Mouse (Mus musculus): ENCODE measurements around the gene Frat2. TPM values are rescaled to one million over a fixed set of nuclear protein-coding genes. Genes with fewer than 3 reads are reported as not detected.
"Not testable (repeated sequence)": the region's sequence is repeated elsewhere in the genome, so short reads cannot be mapped to it uniquely, and the experiment has no call there.

Frat2 gene
- polyA plus RNA-seq, 2 experiments: 3.4 to 5.2 TPM

- Histone ChIP-seq H3K27me3 (ENCODE audit: control insufficient read depth, insufficient read depth, low read length) (no peaks in the 10 kb centered on the region), H3K4me3 (ENCODE audit: insufficient read depth in 1 of 2, low read depth in 2 of 2, low read length in 2 of 2) (no peak overlapping the region), H3K9me3 (ENCODE audit: control insufficient read depth, low read length) (no peaks in the 10 kb centered on the region; the same call in 1 of the 2 replicates), H3K4me1 (replicated peaks; ENCODE audit: control insufficient read depth in 2 of 2, insufficient read depth in 2 of 2, low read length in 1 of 2) (peaks cover 0 to 20% of the 10 kb centered on the region in 2 experiments; a peak in 3 of 4 replicates), H3K36me3 (replicated peaks; ENCODE audit: control insufficient read depth, insufficient read depth, low read depth) (no peaks in the 10 kb centered on the region), H3K4me2 (ENCODE audit: low read depth) (no peak overlapping the region; the same call in 1 of the 2 replicates), H3K27ac (no peak overlapping the region), H3K9ac (replicated peaks) (no peak overlapping the region)
- 39% methylated on average over 14 of the region's 14 CpGs for WGBS (ENCODE audit: insufficient replicate concordance)
- TF ChIP-seq EP300 (IDR thresholded peaks at IDR 0.05; ENCODE audit: low read depth) (no peak), CTCF (IDR thresholded peaks at IDR 0.05; ENCODE audit: low read depth) (peak; percentile 12; the same call in 1 of the 2 replicates)
- DNase-seq (ENCODE audit: low read depth in 3 of 3, low spot score in 3 of 3): no peak
- no peak for ATAC-seq (ENCODE audit: insufficient read depth)
These were observed 3.0 kb upstream of the Frat2 start for GRCm38 (mm10) chr19:41850719-41851543.

GRCm38 (mm10) chr19:41850021-41850718 is 2.2 kb upstream of the Frat2 start:
- H3K4me3 ChIP-seq (ENCODE audit: insufficient read depth in 1 of 2, low read depth in 2 of 2, low read length in 2 of 2): no peak overlapping the region
- TF ChIP-seq EP300 (IDR thresholded peaks at IDR 0.05; ENCODE audit: low read depth) (no peak), CTCF (IDR thresholded peaks at IDR 0.05; ENCODE audit: low read depth) (no peak)
- DNase-seq (ENCODE audit: low read depth in 3 of 3, low spot score in 3 of 3) (no peak), ATAC-seq (ENCODE audit: insufficient read depth) (no peak)
- no peaks in the 10 kb centered on the region for H3K27me3 ChIP-seq (ENCODE audit: control insufficient read depth, insufficient read depth, low read length)
- H3K27ac ChIP-seq: no peak overlapping the region
- H3K9me3 ChIP-seq (ENCODE audit: control insufficient read depth, low read length): no peaks in the 10 kb centered on the region; the same call in 1 of the 2 replicates
- no peak overlapping the region for H3K9ac ChIP-seq (replicated peaks)
- H3K36me3 ChIP-seq (replicated peaks; ENCODE audit: control insufficient read depth, insufficient read depth, low read depth): no peaks in the 10 kb centered on the region
- 60% methylated on average over 6 of the region's 6 CpGs for WGBS (ENCODE audit: insufficient replicate concordance)
- H3K4me2 ChIP-seq (ENCODE audit: low read depth): no peak overlapping the region
- peaks cover 0 to 21% of the 10 kb centered on the region in 2 experiments for H3K4me1 ChIP-seq (replicated peaks; ENCODE audit: control insufficient read depth in 2 of 2, insufficient read depth in 2 of 2, low read length in 1 of 2)

GRCm38 (mm10) chr19:41847614-41847991 is 329 bp downstream of the Frat2 start:
- H3K27ac ChIP-seq: peak overlapping the region; percentile 72; the same call in 1 of the 2 replicates
- DNase-seq (ENCODE audit: low read depth in 3 of 3, low spot score in 3 of 3); H3K9me3 ChIP-seq (ENCODE audit: control insufficient read depth, low read length); H3K27me3 ChIP-seq (ENCODE audit: control insufficient read depth, insufficient read depth, low read length); H3K36me3 ChIP-seq (replicated peaks; ENCODE audit: control insufficient read depth, insufficient read depth, low read depth): not testable (repeated sequence)
- H3K4me1 ChIP-seq (replicated peaks; ENCODE audit: control insufficient read depth in 2 of 2, insufficient read depth in 2 of 2, low read length in 1 of 2): peaks cover 0 to 22% of the 10 kb centered on the region in 2 experiments
- peak overlapping the region; percentile 73 for H3K9ac ChIP-seq (replicated peaks)
- peak; percentile 43 for ATAC-seq (ENCODE audit: insufficient read depth)
- peak overlapping the region; percentile 82 for H3K4me2 ChIP-seq (ENCODE audit: low read depth)
- peak overlapping the region; percentile 82 to 88 for H3K4me3 ChIP-seq (ENCODE audit: insufficient read depth in 1 of 2, low read depth in 2 of 2, low read length in 2 of 2)
- under 1% methylated on average over 35 of the region's 53 CpGs for WGBS (ENCODE audit: insufficient replicate concordance)

GRCm38 (mm10) chr19:41847091-41847581 is 796 bp downstream of the Frat2 start:
- no peak overlapping the region; the same call in 1 of the 2 replicates for H3K27ac ChIP-seq
- WGBS (ENCODE audit: insufficient replicate concordance): under 1% methylated on average over 57 of the region's 64 CpGs
- H3K4me2 ChIP-seq (ENCODE audit: low read depth): peak overlapping the region; percentile 82
- H3K4me1 ChIP-seq (replicated peaks; ENCODE audit: control insufficient read depth in 2 of 2, insufficient read depth in 2 of 2, low read length in 1 of 2): peaks cover 0 to 25% of the 10 kb centered on the region in 2 experiments
- H3K9ac ChIP-seq (replicated peaks): peak overlapping the region; percentile 73
- DNase-seq (ENCODE audit: low read depth in 3 of 3, low spot score in 3 of 3) (no peak), ATAC-seq (ENCODE audit: insufficient read depth) (peak; percentile 17)
- H3K9me3 ChIP-seq (ENCODE audit: control insufficient read depth, low read length): no peaks in the 10 kb centered on the region
- H3K36me3 ChIP-seq (replicated peaks; ENCODE audit: control insufficient read depth, insufficient read depth, low read depth): no peaks in the 10 kb centered on the region
- H3K27me3 ChIP-seq (ENCODE audit: control insufficient read depth, insufficient read depth, low read length): no peaks in the 10 kb centered on the region
- H3K4me3 ChIP-seq (ENCODE audit: insufficient read depth in 1 of 2, low read depth in 2 of 2, low read length in 2 of 2): peak overlapping the region; percentile 82 to 88
- TF ChIP-seq CTCF (IDR thresholded peaks at IDR 0.05; ENCODE audit: low read depth): no peak
- no peak for TF ChIP-seq EP300 (IDR thresholded peaks at IDR 0.05; ENCODE audit: low read depth)
